Mouse (Mus musculus): ENCODE data around the gene Dst. TPM values are rescaled to one million over a fixed set of nuclear protein-coding genes. Genes with fewer than 3 reads are reported as not detected.

Gene Dst
- total and polyA plus RNA-seq, 3 experiments: 9.1 to 28.0 (median 20.5) TPM

- Histone ChIP-seq H3K27ac (ENCODE audit: insufficient read depth, low read depth) (no peak overlapping the region), H3K4me3 (replicated peaks in 1 of 3; ENCODE audit: low read depth in 2 of 3, low read length in 2 of 3, poor library complexity in 1 of 3) (no peak overlapping the region), H3K4me2 (ENCODE audit: insufficient read depth, low read depth, poor library complexity, severe bottlenecking) (no peak overlapping the region), H3K9me3 (replicated peaks; ENCODE audit: low read length) (no peaks in the 10 kb centered on the region), H3K27me3 (replicated peaks) (no peaks in the 10 kb centered on the region), H3K9ac (ENCODE audit: insufficient read depth, low read depth) (no peak overlapping the region), H3K4me1 (ENCODE audit: control insufficient read depth in 1 of 2, insufficient read depth in 2 of 2) (peaks cover 2 to 11% of the 10 kb centered on the region in 2 experiments; a peak in 3 of 4 replicates), H3K36me3 (replicated peaks in 1 of 2; ENCODE audit: control insufficient read depth in 1 of 2, insufficient read depth in 1 of 2, low read length in 1 of 2) (peaks cover 0 to 2% of the 10 kb centered on the region in 2 experiments), H3K79me2 (replicated peaks; ENCODE audit: control insufficient read depth, extremely low read depth, insufficient read depth, poor library complexity, severe bottlenecking) (no peaks in the 10 kb centered on the region)
- no peak for DNase-seq (ENCODE audit: extremely low read depth)
- dilution Hi-C loops (cut with MboI; ENCODE audit: extremely low pct_ligation_motif_present, extremely low pct_unique_long_range_greater_than_20kb, low sequenced_read_pairs) (no loop called here), in situ Hi-C loops (cut with MboI; ENCODE audit: low pct_ligation_motif_present, low pct_unique_long_range_greater_than_20kb, low sequenced_read_pairs) (no loop called here)
- no peak for TF ChIP-seq TCF12 (IDR thresholded peaks at IDR 0.05; ENCODE audit: low read depth, low read length)
- no peak for TF ChIP-seq ZKSCAN1 (IDR thresholded peaks at IDR 0.05; ENCODE audit: borderline replicate concordance, low read depth, low read length)
- TF ChIP-seq SMC3 (IDR thresholded peaks at IDR 0.05; ENCODE audit: low read depth, low read length): no peak
- TF ChIP-seq SIN3A (IDR thresholded peaks at IDR 0.05; ENCODE audit: low read length): no peak
- no peak for TF ChIP-seq ELF1 (IDR thresholded peaks at IDR 0.05; ENCODE audit: low read depth, low read length)
- no peak for TF ChIP-seq MXI1 (IDR thresholded peaks at IDR 0.05; ENCODE audit: low read depth, low read length)
- TF ChIP-seq CHD2 (IDR thresholded peaks at IDR 0.05; ENCODE audit: low read length): no peak
- TF ChIP-seq MAZ (IDR thresholded peaks at IDR 0.05; ENCODE audit: low read depth, low read length): no peak
These were observed 195.2 kb downstream of the Dst start for GRCm38 (mm10) chr1:34103176-34103575.

GRCm38 (mm10) chr1:34103713-34104172 lies 195.7 kb downstream of the Dst start:
- DNase-seq (ENCODE audit: extremely low read depth): no peak
- no peaks in the 10 kb centered on the region for H3K9me3 ChIP-seq (replicated peaks; ENCODE audit: low read length)
- no peaks in the 10 kb centered on the region for H3K27me3 ChIP-seq (replicated peaks)
- H3K79me2 ChIP-seq (replicated peaks; ENCODE audit: control insufficient read depth, extremely low read depth, insufficient read depth, poor library complexity, severe bottlenecking): no peaks in the 10 kb centered on the region
- dilution Hi-C loops (cut with MboI; ENCODE audit: extremely low pct_ligation_motif_present, extremely low pct_unique_long_range_greater_than_20kb, low sequenced_read_pairs): no loop called here
- TF ChIP-seq CHD2 (IDR thresholded peaks at IDR 0.05; ENCODE audit: low read length) (no peak), CHD1 (IDR thresholded peaks at IDR 0.05; ENCODE audit: low read depth, low read length) (no peak), ZC3H11A (IDR thresholded peaks at IDR 0.05; ENCODE audit: low read depth, low read length) (no peak), TBP (conservative IDR thresholded peaks at IDR 0.05; ENCODE audit: low read depth, low read length) (no peak), KAT2A (IDR thresholded peaks at IDR 0.05; ENCODE audit: insufficient replicate concordance, low read length) (no peak), MYC (IDR thresholded peaks at IDR 0.05; ENCODE audit: low read depth, low read length) (no peak), E2F4 (IDR thresholded peaks at IDR 0.05; ENCODE audit: insufficient replicate concordance, low read depth, low read length) (no peak), MEF2A (IDR thresholded peaks at IDR 0.05; ENCODE audit: borderline replicate concordance, low read depth, low read length) (no peak)
- H3K27ac ChIP-seq (ENCODE audit: insufficient read depth, low read depth): no peak overlapping the region
- in situ Hi-C loops (cut with MboI; ENCODE audit: low pct_ligation_motif_present, low pct_unique_long_range_greater_than_20kb, low sequenced_read_pairs): no loop called here
- H3K4me2 ChIP-seq (ENCODE audit: insufficient read depth, low read depth, poor library complexity, severe bottlenecking): no peak overlapping the region
- no peaks in the 10 kb centered on the region for H3K36me3 ChIP-seq (replicated peaks in 1 of 2; ENCODE audit: control insufficient read depth in 1 of 2, insufficient read depth in 1 of 2, low read length in 1 of 2)
- H3K4me3 ChIP-seq (replicated peaks in 1 of 3; ENCODE audit: low read depth in 2 of 3, low read length in 2 of 3, poor library complexity in 1 of 3): no peak overlapping the region
- H3K4me1 ChIP-seq (ENCODE audit: control insufficient read depth in 1 of 2, insufficient read depth in 2 of 2): peaks cover 2 to 11% of the 10 kb centered on the region in 2 experiments; a peak in 3 of 4 replicates
- H3K9ac ChIP-seq (ENCODE audit: insufficient read depth, low read depth): no peak overlapping the region
